Comparison of ENCODE assay signal across 21 mouse cellular contexts in genomic region chr14:59633295-59633898, GRCm38 (mm10). TPM values are rescaled to one million over a fixed set of nuclear protein-coding genes. Genes with fewer than 3 reads are reported as not detected.
DNase-seq lines count a peak whose midpoint lies in the region; ATAC-seq lines count a peak whose summit lies in the region.
"Had no signal": no experiment of that assay in that cellular context is flagged by ENCODE, and none has a peak within 500 bp of the region (broad histone marks: within the 10 kb centered on the region; RNA-seq: fewer than 3 reads in every experiment).

No protein-coding gene starts in this region.

- H3K27me3 ChIP-seq in kidney, embryonic 14.5 days (ENCODE audit: control insufficient read depth, insufficient read depth, low read length), result no peaks in the 10 kb centered on the region
- no peaks in the 10 kb centered on the region for H3K27me3 ChIP-seq in kidney, embryonic 16.5 days (ENCODE audit: insufficient read depth, low read length)
- H3K27me3 ChIP-seq in midbrain, embryonic 11.5 days (ENCODE audit: control insufficient read depth, insufficient read depth, low read length), result no peaks in the 10 kb centered on the region
- H3K27me3 ChIP-seq in midbrain, embryonic 13.5 days, result peaks cover 6% of the 10 kb centered on the region
- H3K27me3 ChIP-seq: embryonic facial prominence, embryonic 13.5 days; embryonic facial prominence, embryonic 15.5 days; forebrain, embryonic 13.5 days had no signal

- no peak overlapping the region for H3K9ac ChIP-seq in kidney, embryonic 14.5 days (ENCODE audit: low read depth, low read length)
- no peak overlapping the region for H3K9ac ChIP-seq in kidney, embryonic 16.5 days (replicated peaks; ENCODE audit: low read length)
- no peak overlapping the region for H3K9ac ChIP-seq in midbrain, embryonic 11.5 days (ENCODE audit: low read length)
- no peak overlapping the region for H3K9ac ChIP-seq in midbrain, embryonic 13.5 days (replicated peaks)
- H3K9ac ChIP-seq: embryonic facial prominence, embryonic 13.5 days; embryonic facial prominence, embryonic 15.5 days; forebrain, embryonic 13.5 days had no signal

- H3K9me3 ChIP-seq in kidney, embryonic 14.5 days (ENCODE audit: control insufficient read depth, low read length), result no peaks in the 10 kb centered on the region
- H3K9me3 ChIP-seq in kidney, embryonic 16.5 days (ENCODE audit: low read length), result no peaks in the 10 kb centered on the region
- no peaks in the 10 kb centered on the region for H3K9me3 ChIP-seq in midbrain, embryonic 11.5 days (ENCODE audit: control insufficient read depth, low read length)
- no peaks in the 10 kb centered on the region for H3K9me3 ChIP-seq in midbrain, embryonic 13.5 days
- H3K9me3 ChIP-seq: embryonic facial prominence, embryonic 13.5 days; embryonic facial prominence, embryonic 15.5 days; forebrain, embryonic 10.5 days; forebrain, embryonic 13.5 days had no signal

- peaks cover 7% of the 10 kb centered on the region for H3K36me3 ChIP-seq in kidney, embryonic 14.5 days (ENCODE audit: control insufficient read depth, insufficient read depth, low read length)
- H3K36me3 ChIP-seq in kidney, embryonic 16.5 days (ENCODE audit: insufficient read depth, low read length), result no peaks in the 10 kb centered on the region
- H3K36me3 ChIP-seq in midbrain, embryonic 11.5 days (ENCODE audit: control insufficient read depth, insufficient read depth, low read length), result no peaks in the 10 kb centered on the region
- peaks cover 9% of the 10 kb centered on the region for H3K36me3 ChIP-seq in midbrain, embryonic 13.5 days
- H3K36me3 ChIP-seq: embryonic facial prominence, embryonic 15.5 days had no signal

- no peak overlapping the region for H3K27ac ChIP-seq in kidney, embryonic 14.5 days (ENCODE audit: low read depth, low read length)
- 0 out of 2 replicates have a peak overlapping the region, but pooled peaks have one; percentile 10 for H3K27ac ChIP-seq in kidney, embryonic 16.5 days (ENCODE audit: low read length)
- no peak overlapping the region for H3K27ac ChIP-seq in midbrain, embryonic 11.5 days (ENCODE audit: low read depth, low read length)
- no peak overlapping the region for H3K27ac ChIP-seq in midbrain, embryonic 13.5 days
- H3K27ac ChIP-seq: embryonic facial prominence, embryonic 13.5 days; embryonic facial prominence, embryonic 15.5 days; forebrain, embryonic 10.5 days; forebrain, embryonic 13.5 days had no signal

- no peak overlapping the region for H3K4me3 ChIP-seq in kidney, embryonic 14.5 days (ENCODE audit: low read length)
- no peak overlapping the region for H3K4me3 ChIP-seq in kidney, embryonic 16.5 days (ENCODE audit: low read length)
- no peak overlapping the region for H3K4me3 ChIP-seq in midbrain, embryonic 11.5 days (ENCODE audit: low read depth, low read length)
- H3K4me3 ChIP-seq in midbrain, embryonic 13.5 days (replicated peaks), result no peak overlapping the region
- H3K4me3 ChIP-seq: embryonic facial prominence, embryonic 13.5 days; embryonic facial prominence, embryonic 15.5 days; erythroblast, embryonic 14.5 days; forebrain, embryonic 10.5 days; forebrain, embryonic 13.5 days had no signal

- DNase-seq in kidney, adult 18-20 months, result no peak
- no peak for DNase-seq in kidney, postnatal 4 days
- DNase-seq in midbrain, embryonic 11.5 days (ENCODE audit: low spot score, missing footprints), result peak; percentile 51
- DNase-seq: adrenal gland, postnatal 10 days; adrenal gland, postnatal 25 days; cerebellum, adult 11 months; cerebellum, adult 18-20 months; cerebellum, adult 8-10 months; cerebellum, adult 9-11 months; cerebellum, postnatal 14 days; cerebellum, postnatal 36 days; embryo, embryonic 11 days had no signal

- H3K4me1 ChIP-seq in kidney, embryonic 14.5 days (ENCODE audit: control insufficient read depth, insufficient read depth, low read length), result no peaks in the 10 kb centered on the region
- H3K4me1 ChIP-seq in kidney, embryonic 16.5 days (ENCODE audit: insufficient read depth, low read length), result peaks cover 8% of the 10 kb centered on the region
- H3K4me1 ChIP-seq in midbrain, embryonic 11.5 days (ENCODE audit: control insufficient read depth, insufficient read depth, low read length), result no peaks in the 10 kb centered on the region
- no peaks in the 10 kb centered on the region for H3K4me1 ChIP-seq in midbrain, embryonic 13.5 days (replicated peaks)
- H3K4me1 ChIP-seq: embryonic facial prominence, embryonic 13.5 days; embryonic facial prominence, embryonic 15.5 days had no signal

- H3K4me2 ChIP-seq in kidney, embryonic 14.5 days (replicated peaks; ENCODE audit: low read depth, low read length), result no peak overlapping the region
- no peak overlapping the region for H3K4me2 ChIP-seq in kidney, embryonic 16.5 days (replicated peaks; ENCODE audit: low read depth, low read length)
- H3K4me2 ChIP-seq in midbrain, embryonic 11.5 days, result no peak overlapping the region
- no peak overlapping the region for H3K4me2 ChIP-seq in midbrain, embryonic 13.5 days (replicated peaks)
- H3K4me2 ChIP-seq: embryonic facial prominence, embryonic 13.5 days; embryonic facial prominence, embryonic 15.5 days; forebrain, embryonic 13.5 days had no signal

- WGBS in kidney, embryonic 14.5 days, result 48% methylated on average over 5 of the region's 5 CpGs
- WGBS in kidney, embryonic 16.5 days, result 54% methylated on average over 5 of the region's 5 CpGs
- 87% methylated on average over 5 of the region's 5 CpGs for WGBS in midbrain, embryonic 11.5 days
- 82% methylated on average over 5 of the region's 5 CpGs for WGBS in midbrain, embryonic 13.5 days

- ATAC-seq in kidney, embryonic 14.5 days (ENCODE audit: low FRiP score, low TSS enrichment), result peak; percentile 72
- peak; percentile 78 for ATAC-seq in kidney, embryonic 16.5 days (ENCODE audit: low FRiP score, low TSS enrichment)
- no peak for ATAC-seq in midbrain, embryonic 11.5 days (ENCODE audit: low FRiP score)
- ATAC-seq in midbrain, embryonic 13.5 days, result no peak
- ATAC-seq: forebrain, embryonic 13.5 days; forebrain, embryonic 16.5 days had no signal

RNA-seq across cellular contexts. Expression of gene Shisa2, which starts 8.3 kb away (rescaled TPM):
- 19.0 and 24.6 TPM in 2 replicates for polyA plus RNA-seq in kidney, embryonic 14.5 days (2014; fragmentation: Nextera tagmentation; extraction: Ambion mirVana)
- 12.8 and 13.0 TPM in 2 replicates for polyA plus RNA-seq in kidney, embryonic 16.5 days (2015; fragmentation: Nextera tagmentation; extraction: Ambion mirVana)
- polyA plus RNA-seq in midbrain, embryonic 11.5 days (2014; fragmentation: Nextera tagmentation; extraction: Ambion mirVana), result 11.2 and 12.0 TPM in 2 replicates
- polyA plus RNA-seq in midbrain, embryonic 13.5 days (2015; fragmentation: Nextera tagmentation; extraction: Ambion mirVana), result 2.1 and 6.2 TPM in 2 replicates
- polyA plus RNA-seq: erythroblast, embryonic 14.5 days had no signal

RNA-seq across cellular contexts. Expression of gene Cdadc1, which starts 35.6 kb away (rescaled TPM):
- 25.7 and 35.5 TPM in 2 replicates for polyA plus RNA-seq in kidney, embryonic 14.5 days (2014; fragmentation: Nextera tagmentation; extraction: Ambion mirVana)
- 38.9 and 41.7 TPM in 2 replicates for polyA plus RNA-seq in kidney, embryonic 16.5 days (2015; fragmentation: Nextera tagmentation; extraction: Ambion mirVana)
- 33.3 and 33.7 TPM in 2 replicates for polyA plus RNA-seq in midbrain, embryonic 11.5 days (2014; fragmentation: Nextera tagmentation; extraction: Ambion mirVana)
- 36.4 and 41.9 TPM in 2 replicates for polyA plus RNA-seq in midbrain, embryonic 13.5 days (2015; fragmentation: Nextera tagmentation; extraction: Ambion mirVana)

Comparison
In these comparisons a context has a peak if more than half of its experiments do, and no peak if none do; other contexts are left out.
1. ATAC-seq: peak in kidney, embryonic 14.5 days (single experiment) and kidney, embryonic 16.5 days (single experiment); none in midbrain, embryonic 11.5 days (single experiment) and midbrain, embryonic 13.5 days (single experiment).